27 mouse cellular contexts compared by ENCODE assay signal in genomic region chr13:94242897-94243296, GRCm38 (mm10). TPM values are rescaled to one million over a fixed set of nuclear protein-coding genes. Genes with fewer than 3 reads are reported as not detected.
DNase-seq lines count a peak whose midpoint lies in the region; ATAC-seq and TF ChIP-seq lines count a peak whose summit lies in the region.
"Had no signal": no experiment of that assay in that cellular context is flagged by ENCODE, and none has a peak within 500 bp of the region (broad histone marks: within the 10 kb centered on the region; RNA-seq: fewer than 3 reads in every experiment).

No protein-coding gene starts in this region.

- 37% methylated on average over 2 of the region's 2 CpGs for WGBS in kidney, embryonic 14.5 days
- WGBS in kidney, adult 2 months: 55% methylated on average over 2 of the region's 2 CpGs
- WGBS in kidney, embryonic 16.5 days: 33% methylated on average over 2 of the region's 2 CpGs

- no peaks in the 10 kb centered on the region for H3K36me3 ChIP-seq in kidney, embryonic 14.5 days (ENCODE audit: control insufficient read depth, insufficient read depth, low read length)
- H3K36me3 ChIP-seq in kidney, adult 2 months (ENCODE audit: control insufficient read depth, insufficient read depth, low read length): no peaks in the 10 kb centered on the region
- no peaks in the 10 kb centered on the region for H3K36me3 ChIP-seq in kidney, embryonic 16.5 days (ENCODE audit: insufficient read depth, low read length)
- no peaks in the 10 kb centered on the region for H3K36me3 ChIP-seq in testis, adult 2 months (ENCODE audit: control insufficient read depth, insufficient read depth, low read length)
- H3K36me3 ChIP-seq: embryonic facial prominence, embryonic 13.5 days; embryonic facial prominence, embryonic 15.5 days; forebrain, embryonic 10.5 days; forebrain, embryonic 12.5 days; G1E had no signal

- no peak overlapping the region for H3K4me3 ChIP-seq in kidney, embryonic 14.5 days (ENCODE audit: low read length)
- no peak overlapping the region for H3K4me3 ChIP-seq in kidney, adult 2 months (ENCODE audit: insufficient read depth, low read depth, low read length)
- H3K4me3 ChIP-seq in kidney, embryonic 16.5 days (ENCODE audit: low read length): no peak overlapping the region
- peak overlapping the region; percentile 81 for H3K4me3 ChIP-seq in testis, adult 2 months (ENCODE audit: control insufficient read depth, low read depth, low read length)
- H3K4me3 ChIP-seq: embryonic facial prominence, embryonic 13.5 days; embryonic facial prominence, embryonic 15.5 days; erythroblast, embryonic 14.5 days; forebrain, embryonic 10.5 days; forebrain, embryonic 12.5 days had no signal

- no peak for TF ChIP-seq POLR2A in kidney, adult 2 months (IDR thresholded peaks at IDR 0.05; ENCODE audit: low read depth, low read length)
- TF ChIP-seq POLR2A in testis, adult 2 months (IDR thresholded peaks at IDR 0.05; ENCODE audit: control insufficient read depth, low read depth, low read length): no peak

- no peaks in the 10 kb centered on the region for H3K9me3 ChIP-seq in kidney, embryonic 14.5 days (ENCODE audit: control insufficient read depth, low read length)
- no peaks in the 10 kb centered on the region for H3K9me3 ChIP-seq in kidney, embryonic 16.5 days (ENCODE audit: low read length)
- H3K9me3 ChIP-seq: embryonic facial prominence, embryonic 13.5 days; embryonic facial prominence, embryonic 15.5 days; forebrain, embryonic 10.5 days; forebrain, embryonic 12.5 days; G1E had no signal

- TF ChIP-seq CTCF in kidney, adult 2 months (conservative IDR thresholded peaks at IDR 0.05; ENCODE audit: insufficient read depth, insufficient read length, low read depth, low read length): no peak
- TF ChIP-seq CTCF in testis, adult 2 months (IDR thresholded peaks at IDR 0.05; ENCODE audit: control insufficient read depth, insufficient read depth, insufficient replicate concordance, low read depth, low read length): no peak

- H3K9ac ChIP-seq in kidney, embryonic 14.5 days (ENCODE audit: low read depth, low read length): no peak overlapping the region
- no peak overlapping the region for H3K9ac ChIP-seq in kidney, embryonic 16.5 days (replicated peaks; ENCODE audit: low read length)
- H3K9ac ChIP-seq: embryonic facial prominence, embryonic 13.5 days; embryonic facial prominence, embryonic 15.5 days; forebrain, embryonic 12.5 days had no signal

- DNase-seq in kidney, adult 2 months: no peak
- DNase-seq in kidney, adult 8-10 months: no peak
- DNase-seq in testis, postnatal 10 days (ENCODE audit: low spot score): no peak
- DNase-seq: adrenal gland, adult 8-10 months; adrenal gland, postnatal 14 days; adrenal gland, postnatal 36 days; B cell, adult 2 months; cerebellum, adult 11-12 months; cerebellum, adult 2 months; cerebellum, adult 9-10 months; cerebellum, postnatal 10 days; cerebellum, postnatal 25 days had no signal

- H3K4me2 ChIP-seq in kidney, embryonic 14.5 days (replicated peaks; ENCODE audit: low read depth, low read length): no peak overlapping the region
- H3K4me2 ChIP-seq in kidney, embryonic 16.5 days (replicated peaks; ENCODE audit: low read depth, low read length): no peak overlapping the region
- H3K4me2 ChIP-seq: embryonic facial prominence, embryonic 13.5 days; embryonic facial prominence, embryonic 15.5 days; forebrain, embryonic 12.5 days had no signal

- 0 out of 2 replicates have a peak, but pooled peaks cover 6% of the 10 kb centered on the region for H3K4me1 ChIP-seq in kidney, embryonic 14.5 days (ENCODE audit: control insufficient read depth, insufficient read depth, low read length)
- H3K4me1 ChIP-seq in kidney, adult 2 months (ENCODE audit: control insufficient read depth, insufficient read depth, low read length): peaks cover 17% of the 10 kb centered on the region
- H3K4me1 ChIP-seq in kidney, embryonic 16.5 days (ENCODE audit: insufficient read depth, low read length): peaks cover 24% of the 10 kb centered on the region
- no peaks in the 10 kb centered on the region; the same call in 1 of the 2 replicates for H3K4me1 ChIP-seq in testis, adult 2 months (ENCODE audit: control insufficient read depth, insufficient read depth, low read length)
- H3K4me1 ChIP-seq: embryonic facial prominence, embryonic 15.5 days had no signal

- H3K27ac ChIP-seq in kidney, embryonic 14.5 days (ENCODE audit: low read depth, low read length): no peak overlapping the region
- no peak overlapping the region for H3K27ac ChIP-seq in kidney, adult 2 months (ENCODE audit: insufficient read depth, low read depth, low read length)
- no peak overlapping the region for H3K27ac ChIP-seq in kidney, embryonic 16.5 days (ENCODE audit: low read length)
- no peak overlapping the region for H3K27ac ChIP-seq in testis, adult 2 months (ENCODE audit: control insufficient read depth, insufficient read depth, low read depth, low read length)
- H3K27ac ChIP-seq: embryonic facial prominence, embryonic 13.5 days; embryonic facial prominence, embryonic 15.5 days; forebrain, embryonic 10.5 days; forebrain, embryonic 12.5 days had no signal

- ATAC-seq in kidney, embryonic 14.5 days (ENCODE audit: low FRiP score, low TSS enrichment): peak; percentile 89
- peak; percentile 79 for ATAC-seq in kidney, embryonic 16.5 days (ENCODE audit: low FRiP score, low TSS enrichment)
- ATAC-seq: activated CD4-positive, CD25-positive, alpha-beta regulatory T cell, adult 4 months; CD4-positive, CD25-positive, alpha-beta regulatory T cell, adult 4 months; forebrain, embryonic 14.5 days; forebrain, embryonic 16.5 days; Patski had no signal

- H3K27me3 ChIP-seq in kidney, embryonic 14.5 days (ENCODE audit: control insufficient read depth, insufficient read depth, low read length): no peaks in the 10 kb centered on the region
- H3K27me3 ChIP-seq in kidney, adult 2 months (replicated peaks; ENCODE audit: control insufficient read depth, insufficient read depth, low read length): no peaks in the 10 kb centered on the region
- H3K27me3 ChIP-seq in kidney, embryonic 16.5 days (ENCODE audit: insufficient read depth, low read length): no peaks in the 10 kb centered on the region
- H3K27me3 ChIP-seq in testis, adult 2 months (ENCODE audit: control insufficient read depth, insufficient read depth, low read length): no peaks in the 10 kb centered on the region
- H3K27me3 ChIP-seq: CH12.LX; embryonic facial prominence, embryonic 13.5 days; embryonic facial prominence, embryonic 15.5 days; forebrain, embryonic 12.5 days; Patski had no signal

RNA-seq across cellular contexts. Expression of gene Scamp1, which starts 42.8 kb away (rescaled TPM):
- 17.7 and 34.4 TPM in 2 replicates for polyA plus RNA-seq in kidney, embryonic 14.5 days (2014; fragmentation: Nextera tagmentation; extraction: Ambion mirVana)
- 21.3 and 22.3 TPM in 2 replicates for polyA plus RNA-seq in kidney, adult 2 months (2012; rRNA removed)
- polyA plus RNA-seq in kidney, embryonic 16.5 days (2015; fragmentation: Nextera tagmentation; extraction: Ambion mirVana): 37.9 and 39.5 TPM in 2 replicates
- polyA plus RNA-seq in testis, adult 2 months (2012; rRNA removed): 178 and 229 TPM in 2 replicates
- polyA plus RNA-seq: G1E had no signal
